Mouse (Mus musculus) layer of hippocampus, postnatal 25 days (tissue): ENCODE measurements around the gene Echdc3. TPM values are rescaled to one million over a fixed set of nuclear protein-coding genes. Genes with fewer than 3 reads are reported as not detected.

ENCODE experiments used
- DNase-seq, 2 experiments: peaks; one replicate each; pipeline ENCODE4 v3.0.0; 2022; ENCODE audit warnings: mixed read lengths in 2 of 2, low spot score in 1 of 2; ENCODE audit errors: extremely low spot score in 1 of 2
- total RNA-seq, 2 experiments: library from RNA; stranded (reverse); gene quantifications; 2 replicates each; pipeline ENCODE4 v1.2.3; 2021

Echdc3 gene
- total RNA-seq, 2 experiments from 2014 or later = 0.66 to 0.85 TPM

- DNase-seq = no peak
These were observed 14.2 kb upstream of the Echdc3 start for GRCm38 (mm10) chr2:6227059-6227445.

GRCm38 (mm10) chr2:6226361-6227058, 13.7 kb upstream of the Echdc3 start:
- no peak for DNase-seq

GRCm38 (mm10) chr2:6220141-6220805, 7.4 kb upstream of the Echdc3 start:
- DNase-seq = peak; percentile 68 to 93

GRCm38 (mm10) chr2:6212327-6212723, 508 bp downstream of the Echdc3 start:
- DNase-seq = no peak

- DNase-seq = no peak
These were observed 2.0 kb downstream of the Echdc3 start for GRCm38 (mm10) chr2:6210840-6211239.

- no peak for DNase-seq
These were observed 3.1 kb downstream of the Echdc3 start for GRCm38 (mm10) chr2:6209746-6210145.

GRCm38 (mm10) chr2:6209116-6209515, 3.7 kb downstream of the Echdc3 start:
- peak in 1 of 2 experiments; percentile 46 for DNase-seq

- DNase-seq = no peak
These were observed 5.1 kb downstream of the Echdc3 start for GRCm38 (mm10) chr2:6207736-6208135.

GRCm38 (mm10) chr2:6196363-6196973, 16.4 kb downstream of the Echdc3 start:
- no peak for DNase-seq

GRCm38 (mm10) chr2:6195468-6196239, 17.2 kb downstream of the Echdc3 start:
- no peak for DNase-seq

GRCm38 (mm10) chr2:6194497-6194896, 18.3 kb downstream of the Echdc3 start:
- DNase-seq = no peak

GRCm38 (mm10) chr2:6193591-6193973, 19.3 kb downstream of the Echdc3 start:
- no peak for DNase-seq

GRCm38 (mm10) chr2:6192820-6193590, 19.8 kb downstream of the Echdc3 start:
- peak in 1 of 2 experiments; percentile 58 for DNase-seq

GRCm38 (mm10) chr2:6190036-6190435, 22.8 kb downstream of the Echdc3 start:
- no peak for DNase-seq

GRCm38 (mm10) chr2:6189675-6189998, 23.2 kb downstream of the Echdc3 start:
- no peak for DNase-seq

GRCm38 (mm10) chr2:6188891-6189674, 23.8 kb downstream of the Echdc3 start:
- DNase-seq = no peak

- DNase-seq = no peak
These were observed 25.4 kb downstream of the Echdc3 start for GRCm38 (mm10) chr2:6187418-6187817.

GRCm38 (mm10) chr2:6186913-6187312, 25.9 kb downstream of the Echdc3 start:
- no peak for DNase-seq

GRCm38 (mm10) chr2:6179749-6180117, 33.1 kb downstream of the Echdc3 start:
- no peak for DNase-seq
